In the genomic region with DNA sequence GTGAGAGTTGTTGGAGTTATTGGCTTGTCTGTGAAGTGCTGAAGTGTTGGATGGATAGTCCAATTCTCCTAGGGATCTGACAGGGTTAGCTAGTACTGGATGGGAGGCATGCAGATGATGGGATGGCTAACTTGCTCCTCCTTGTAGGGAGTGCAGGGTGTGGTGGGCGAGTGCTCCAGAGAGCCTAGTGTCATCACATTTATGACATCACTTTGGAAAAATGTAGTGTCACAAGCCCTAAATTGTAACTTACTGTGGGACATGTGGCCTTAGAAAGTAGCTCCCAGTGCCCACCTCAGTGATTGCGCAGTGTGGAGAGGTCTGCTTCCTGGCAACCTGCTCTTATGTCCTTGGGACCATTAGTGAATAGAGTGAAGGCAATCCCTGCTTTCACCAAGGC, we compare ENCODE assay signal across 10 mouse cellular contexts. TPM values are rescaled to one million over a fixed set of nuclear protein-coding genes. Genes with fewer than 3 reads are reported as not detected.
DNase-seq lines count a peak whose midpoint lies in the region; ATAC-seq lines count a peak whose summit lies in the region.
"Had no signal": no experiment of that assay in that cellular context is flagged by ENCODE, and none has a peak within 500 bp of the region (broad histone marks: within the 10 kb centered on the region; RNA-seq: fewer than 3 reads in every experiment).

No protein-coding gene starts in this region.

- DNase-seq in heart, adult 9 months (ENCODE audit: low spot score in 2 of 2): no peak
- DNase-seq in left cerebral cortex, postnatal 4 days: no peak
- no peak for DNase-seq in urinary bladder, postnatal 4 days (ENCODE audit: low spot score in 2 of 2)
- DNase-seq in left cerebral cortex, adult 18-20 months (ENCODE audit: low spot score in 2 of 2): no peak
- DNase-seq: lung, adult 18-20 months; right cerebral cortex, postnatal 25 days had no signal

- peak overlapping the region; percentile 83 for H3K4me2 ChIP-seq in heart, embryonic 14.5 days (ENCODE audit: low read length)
- H3K4me2 ChIP-seq in embryonic facial prominence, embryonic 13.5 days: peak overlapping the region; percentile 73
- H3K4me2 ChIP-seq in hindbrain, embryonic 15.5 days: peak overlapping the region; percentile 85
- peak overlapping the region; percentile 86 for H3K4me2 ChIP-seq in midbrain, embryonic 12.5 days (replicated peaks)

- H3K9me3 ChIP-seq in heart, embryonic 14.5 days (ENCODE audit: control insufficient read depth, low read length): no peaks in the 10 kb centered on the region
- no peaks in the 10 kb centered on the region for H3K9me3 ChIP-seq in embryonic facial prominence, embryonic 13.5 days
- no peaks in the 10 kb centered on the region for H3K9me3 ChIP-seq in hindbrain, embryonic 15.5 days
- H3K9me3 ChIP-seq in midbrain, embryonic 12.5 days: no peaks in the 10 kb centered on the region

- intact Hi-C loops in left cerebral cortex, postnatal 4 days (cut with DNase I): loop anchor here (10.0 kb wide), 1 partner anchor 112 kb away; no protein-coding TSS in a partner anchor

- 63% methylated on average over 2 of the region's 2 CpGs for WGBS in heart, embryonic 14.5 days
- whole genome bisulfite sequencing in embryonic facial prominence, embryonic 13.5 days: 71% methylated on average over 2 of the region's 2 CpGs
- 75% methylated on average over 2 of the region's 2 CpGs for WGBS in hindbrain, embryonic 15.5 days
- WGBS in midbrain, embryonic 12.5 days: 79% methylated on average over 2 of the region's 2 CpGs

- no peak overlapping the region for H3K27ac ChIP-seq in heart, embryonic 14.5 days (replicated peaks in 1 of 2; ENCODE audit: control insufficient read depth in 1 of 2, insufficient read depth in 1 of 2, low read depth in 2 of 2, low read length in 2 of 2)
- H3K27ac ChIP-seq in embryonic facial prominence, embryonic 13.5 days: no peak overlapping the region
- no peak overlapping the region for H3K27ac ChIP-seq in hindbrain, embryonic 15.5 days (replicated peaks)
- H3K27ac ChIP-seq in midbrain, embryonic 12.5 days (replicated peaks): no peak overlapping the region

- H3K27me3 ChIP-seq in heart, embryonic 14.5 days (ENCODE audit: control insufficient read depth, insufficient read depth, low read length): no peaks in the 10 kb centered on the region
- no peaks in the 10 kb centered on the region for H3K27me3 ChIP-seq in embryonic facial prominence, embryonic 13.5 days
- no peaks in the 10 kb centered on the region for H3K27me3 ChIP-seq in hindbrain, embryonic 15.5 days
- no peaks in the 10 kb centered on the region for H3K27me3 ChIP-seq in midbrain, embryonic 12.5 days

- ATAC-seq in heart, embryonic 14.5 days (ENCODE audit: insufficient number of reproducible peaks, insufficient read depth, low FRiP score, low read depth): no peak
- ATAC-seq in embryonic facial prominence, embryonic 13.5 days (ENCODE audit: insufficient number of reproducible peaks, insufficient read depth, low FRiP score, low TSS enrichment, low read depth): no peak
- ATAC-seq in hindbrain, embryonic 15.5 days (ENCODE audit: low FRiP score, low read depth): no peak
- ATAC-seq in midbrain, embryonic 12.5 days (ENCODE audit: low FRiP score, low read depth): no peak

- H3K4me1 ChIP-seq in heart, embryonic 14.5 days (ENCODE audit: control insufficient read depth in 2 of 2, insufficient read depth in 2 of 2, low read length in 2 of 2): peaks cover 15 to 44% of the 10 kb centered on the region in 2 experiments
- peaks cover 45% of the 10 kb centered on the region for H3K4me1 ChIP-seq in embryonic facial prominence, embryonic 13.5 days
- peaks cover 47% of the 10 kb centered on the region for H3K4me1 ChIP-seq in hindbrain, embryonic 15.5 days (replicated peaks)
- peaks cover 36% of the 10 kb centered on the region for H3K4me1 ChIP-seq in midbrain, embryonic 12.5 days

- peak overlapping the region; percentile 16; the same call in 1 of the 2 replicates for H3K9ac ChIP-seq in heart, embryonic 14.5 days (ENCODE audit: low read length)
- H3K9ac ChIP-seq in embryonic facial prominence, embryonic 13.5 days: no peak overlapping the region
- no peak overlapping the region for H3K9ac ChIP-seq in hindbrain, embryonic 15.5 days
- H3K9ac ChIP-seq in midbrain, embryonic 12.5 days (replicated peaks): no peak overlapping the region

- H3K36me3 ChIP-seq in heart, embryonic 14.5 days (ENCODE audit: control insufficient read depth, insufficient read depth, low read length): peaks cover 8% of the 10 kb centered on the region; the same call in 1 of the 2 replicates
- H3K36me3 ChIP-seq in embryonic facial prominence, embryonic 13.5 days: peaks cover 8% of the 10 kb centered on the region; the same call in 1 of the 2 replicates
- H3K36me3 ChIP-seq in hindbrain, embryonic 15.5 days: no peaks in the 10 kb centered on the region
- H3K36me3 ChIP-seq in midbrain, embryonic 12.5 days: peaks cover 3% of the 10 kb centered on the region; the same call in 1 of the 2 replicates

- 0 out of 4 replicates have a peak overlapping the region, but pooled peaks of 1 of the 2 experiments have one; percentile 99 for H3K4me3 ChIP-seq in heart, embryonic 14.5 days (ENCODE audit: control insufficient read depth in 1 of 2, insufficient read depth in 1 of 2, low read depth in 1 of 2, low read length in 2 of 2)
- no peak overlapping the region for H3K4me3 ChIP-seq in embryonic facial prominence, embryonic 13.5 days
- 0 out of 2 replicates have a peak overlapping the region, but pooled peaks have one; percentile 96 for H3K4me3 ChIP-seq in hindbrain, embryonic 15.5 days
- peak overlapping the region; percentile 100; the same call in 1 of the 2 replicates for H3K4me3 ChIP-seq in midbrain, embryonic 12.5 days

RNA-seq across cellular contexts. Expression of gene Zfand3, which starts 2.3 kb away (rescaled TPM):
- 39.8 and 48.1 TPM in 2 replicates for polyA plus RNA-seq in heart, embryonic 14.5 days (2014; fragmentation: Nextera tagmentation; extraction: Ambion mirVana)
- 46.2 and 55.2 TPM in 2 replicates for polyA plus RNA-seq in embryonic facial prominence, embryonic 13.5 days (2015; fragmentation: Nextera tagmentation; extraction: Ambion mirVana)
- polyA plus RNA-seq in hindbrain, embryonic 15.5 days (2015; fragmentation: Nextera tagmentation; extraction: Ambion mirVana): 54.7 and 59.8 TPM in 2 replicates
- 83.1 and 91.5 TPM in 2 replicates for polyA plus RNA-seq in midbrain, embryonic 12.5 days (2016; fragmentation: Nextera tagmentation; extraction: Ambion mirVana)
- total RNA-seq in left cerebral cortex, postnatal 4 days (2021): 100 to 1,000 TPM in 1 of 2 experiments, 10 to 100 TPM in 1; 95.4 to 103 TPM
- 100 to 1,000 TPM; 108 to 109 TPM for total RNA-seq in left cerebral cortex, adult 18-20 months (2021)

RNA-seq across cellular contexts. Expression of gene Mdga1, which starts 37.0 kb away (rescaled TPM):
- polyA plus RNA-seq in heart, embryonic 14.5 days (2014; fragmentation: Nextera tagmentation; extraction: Ambion mirVana): 6.3 and 6.6 TPM in 2 replicates
- 3.0 and 3.5 TPM in 2 replicates for polyA plus RNA-seq in embryonic facial prominence, embryonic 13.5 days (2015; fragmentation: Nextera tagmentation; extraction: Ambion mirVana)
- 16.6 and 18.9 TPM in 2 replicates for polyA plus RNA-seq in hindbrain, embryonic 15.5 days (2015; fragmentation: Nextera tagmentation; extraction: Ambion mirVana)
- 13.1 and 21.4 TPM in 2 replicates for polyA plus RNA-seq in midbrain, embryonic 12.5 days (2016; fragmentation: Nextera tagmentation; extraction: Ambion mirVana)
- total RNA-seq in left cerebral cortex, postnatal 4 days (2021): 10 to 100 TPM; 85.6 to 92.9 TPM
- total RNA-seq in left cerebral cortex, adult 18-20 months (2021): 10 to 100 TPM; 25.1 to 25.6 TPM
